Mouse (Mus musculus) spleen, adult 2 months (tissue): ENCODE measurements around the gene Telo2.

Source experiments
- CTCF ChIP-seq: fragments of 200-500 bp; IDR thresholded peaks from 2 replicates; pipeline ENCODE4 v1.5.1; 2011; ENCODE audit warnings: mild to moderate bottlenecking, inconsistent platforms; ENCODE audit not compliant: insufficient read depth, insufficient read length, insufficient replicate concordance; ENCODE audit errors: extremely low read depth
- POLR2A ChIP-seq: fragments of 200-500 bp; IDR thresholded peaks from 2 replicates; pipeline ENCODE4 v1.6.1; 2011; ENCODE audit warnings: low read depth, low read length, inconsistent platforms

- TF ChIP-seq POLR2A: no peak
- TF ChIP-seq CTCF: no peak
Observed at GRCm38 (mm10) chr17:25083444-25083931, 32.3 kb downstream of the Telo2 start, which contains the start of gene Tmem204.
